Mouse (Mus musculus): ENCODE data around the gene Lemd2.
"Not testable (repeated sequence)": the region's sequence is repeated elsewhere in the genome, so short reads cannot be mapped to it uniquely, and the experiment has no call there.

Lemd2 gene

GRCm38 (mm10) chr17:27204075-27204909 is at the start of gene Lemd2:
Gene Lemd2, minus strand, starts transcription at chr17:27204469.
- DNase-seq (ENCODE audit: low spot score) = peak; percentile 97

- DNase-seq (ENCODE audit: low spot score) = no peak
Observed at GRCm38 (mm10) chr17:27251150-27251549, 46.9 kb upstream of the Lemd2 start.

DNA sequence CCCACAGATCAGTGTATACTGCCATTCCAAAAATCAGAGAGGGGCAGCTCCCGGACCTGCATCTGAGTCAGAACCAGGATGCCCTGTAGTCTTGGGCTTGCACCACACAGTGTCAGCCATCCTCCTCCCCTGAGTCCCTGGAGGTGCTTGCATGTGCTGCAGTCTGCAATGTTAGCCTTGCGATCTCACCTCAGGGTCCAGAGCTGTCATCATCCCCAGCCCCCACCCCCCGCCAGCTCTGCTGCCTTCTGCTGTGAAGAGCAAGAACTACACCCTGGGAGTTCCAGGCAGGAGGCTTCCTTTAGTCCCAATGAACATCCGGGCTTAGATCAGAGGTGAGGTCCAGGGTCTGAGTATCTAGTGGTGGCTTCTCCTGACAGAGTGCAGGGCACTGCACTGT is 46.2 kb upstream of the Lemd2 start:
- DNase-seq (ENCODE audit: low spot score) = no peak

DNA sequence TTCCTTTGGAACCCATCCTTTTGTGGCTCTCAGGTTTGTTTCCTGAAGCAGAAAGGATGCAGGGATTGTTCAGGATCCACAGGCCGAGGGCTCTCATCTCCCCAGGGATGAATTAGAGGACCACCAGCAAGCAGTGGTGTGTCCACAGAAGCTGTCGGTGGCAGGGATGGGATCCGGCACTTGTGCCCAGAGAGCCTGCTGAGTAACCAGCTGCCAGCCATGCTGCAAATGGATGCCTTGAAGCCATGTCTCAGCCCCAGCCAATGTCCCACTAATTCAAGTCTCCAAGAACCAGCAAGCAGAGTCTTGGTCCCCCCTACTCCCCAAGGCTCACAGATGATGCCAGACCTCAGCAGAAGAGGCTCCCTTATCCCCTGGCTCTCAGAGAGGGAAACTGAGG is 44.8 kb upstream of the Lemd2 start:
- DNase-seq (ENCODE audit: low spot score) = no peak

- no peak for DNase-seq (ENCODE audit: low spot score)
Observed at GRCm38 (mm10) chr17:27247680-27248386, 43.6 kb upstream of the Lemd2 start.

DNA sequence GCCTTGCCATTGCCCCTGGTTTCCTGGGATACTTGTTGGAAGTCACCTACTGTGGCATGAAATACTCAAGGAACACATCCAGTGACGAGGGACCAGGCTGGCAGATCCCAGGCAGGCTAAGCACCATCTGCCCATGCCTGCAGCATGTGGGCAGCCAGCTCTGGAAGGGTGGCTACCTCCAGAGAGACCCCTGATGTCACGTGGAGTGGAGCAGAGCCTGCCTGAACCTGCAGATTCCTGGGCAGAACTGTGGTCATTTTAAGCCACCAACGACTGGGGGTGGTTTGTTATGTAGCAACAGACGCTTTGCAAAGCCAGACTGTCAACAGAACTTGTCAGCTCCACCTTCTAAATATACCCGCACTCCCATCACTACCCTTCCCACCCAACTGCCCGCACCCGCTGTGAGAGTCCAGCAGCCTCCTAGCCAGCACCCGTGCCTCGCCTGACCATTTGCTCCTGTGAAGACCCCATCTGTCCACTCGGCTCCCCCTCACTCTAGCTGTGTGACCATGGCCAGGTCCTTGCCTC is 41.6 kb upstream of the Lemd2 start:
- DNase-seq (ENCODE audit: low spot score) = no peak

DNA sequence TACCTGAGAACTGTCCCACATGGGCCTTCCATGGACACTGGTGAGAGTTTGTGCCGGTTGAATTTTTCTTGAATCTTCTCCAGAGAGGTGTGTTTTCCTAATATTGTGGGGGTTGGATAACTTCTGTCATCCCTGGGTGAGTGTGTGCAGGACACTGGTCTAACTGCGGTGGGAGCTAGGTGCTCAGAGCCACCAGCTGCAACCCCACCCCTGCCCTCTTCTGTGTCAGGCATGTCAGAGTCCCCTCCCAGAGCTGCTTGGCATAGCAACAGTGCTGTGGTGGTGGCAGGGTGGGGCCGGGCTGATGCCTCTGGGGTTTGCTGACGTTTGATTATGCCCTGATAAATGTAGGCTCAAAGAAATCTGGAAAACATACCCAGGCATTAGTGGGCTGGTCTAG is 40.6 kb upstream of the Lemd2 start:
- DNase-seq (ENCODE audit: low spot score) = no peak

DNA sequence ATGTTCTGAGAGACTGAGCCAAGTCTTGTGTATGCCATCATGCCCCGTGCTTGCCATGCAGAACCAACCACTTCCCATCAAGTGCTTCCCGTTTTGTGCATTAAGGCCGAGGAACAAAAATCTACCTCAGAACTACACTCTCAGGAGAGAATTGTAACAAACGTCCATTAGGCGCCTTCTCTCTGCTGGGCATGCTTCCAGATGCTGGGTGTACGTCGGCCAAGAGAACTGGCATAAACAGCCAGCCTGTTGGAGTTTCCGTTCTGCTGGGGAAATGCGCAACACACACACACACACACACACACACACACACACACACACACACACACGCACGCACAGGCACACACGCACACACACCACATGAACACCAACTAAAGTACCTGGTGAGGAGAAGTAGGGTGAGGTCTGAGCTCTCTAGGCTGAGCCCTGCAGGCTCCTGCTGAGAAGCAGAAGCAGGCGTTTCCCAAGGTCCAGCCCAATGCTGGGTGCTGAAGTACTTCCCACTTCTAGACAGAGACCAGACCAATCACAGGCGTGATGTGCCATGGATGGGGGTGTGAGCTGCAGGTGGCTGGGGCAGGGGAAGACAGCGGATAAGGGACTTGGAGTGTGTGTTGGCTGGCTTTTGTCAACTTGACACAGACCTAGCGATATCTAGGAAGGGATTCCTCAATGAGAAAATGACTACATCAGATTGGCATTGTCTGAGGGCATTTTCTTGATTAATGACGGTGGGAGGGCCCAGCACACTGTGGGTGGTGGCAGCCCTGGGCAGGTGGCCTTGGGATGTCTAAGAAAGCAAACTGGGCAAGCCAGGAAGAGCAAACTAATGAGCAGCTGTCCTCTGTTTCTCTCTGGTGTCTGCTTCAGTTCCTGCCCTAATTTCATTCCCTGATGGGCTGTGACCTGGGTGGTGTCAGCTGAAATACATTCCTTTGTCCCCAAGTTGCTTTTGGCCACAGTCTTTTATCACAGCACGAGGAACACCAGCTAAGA is 38.2 kb upstream of the Lemd2 start:
- DNase-seq (ENCODE audit: low spot score) = peak; percentile 43

DNA sequence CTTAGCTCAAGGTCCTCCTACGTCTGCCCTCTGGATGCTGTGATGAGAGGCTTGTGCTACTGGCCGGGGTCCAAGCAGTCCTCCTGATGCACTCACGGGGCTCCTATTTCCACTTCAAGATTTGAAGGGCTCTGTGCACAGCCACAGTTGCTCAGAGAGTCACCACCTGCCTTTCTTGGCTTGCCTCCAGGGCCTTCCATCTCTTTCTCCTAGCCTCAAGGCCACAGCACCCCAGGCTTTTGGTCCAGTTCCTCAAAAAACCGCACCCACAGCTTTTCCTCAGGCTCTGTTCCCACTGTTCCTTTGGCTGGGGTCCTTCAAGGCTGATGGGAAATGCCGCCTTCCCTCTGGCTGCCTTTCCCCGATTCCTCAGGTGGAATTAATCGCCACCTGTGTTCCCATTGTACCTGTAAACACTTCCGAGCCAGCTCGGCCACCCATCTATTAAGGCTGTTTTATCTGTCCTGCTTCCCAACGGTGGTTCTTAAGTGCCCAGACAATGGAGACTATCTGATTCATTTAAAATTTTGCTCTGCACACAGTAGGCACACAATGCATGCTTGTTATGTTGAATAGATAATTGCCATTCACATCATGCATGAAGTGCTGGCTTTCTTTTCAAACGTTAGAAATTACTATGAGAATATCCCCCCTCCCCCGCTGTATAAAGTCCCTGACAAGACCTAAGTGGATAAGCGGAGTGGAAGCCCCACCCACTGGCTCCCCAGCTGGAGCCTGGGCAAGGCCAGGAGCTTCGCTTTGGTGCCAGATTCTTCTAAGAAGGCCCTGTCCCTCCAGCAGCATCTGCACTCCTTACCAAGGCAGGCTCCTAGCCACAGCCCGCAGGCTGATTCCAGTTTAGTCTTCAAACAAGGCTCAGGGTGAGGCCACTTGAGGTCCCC is 36.5 kb upstream of the Lemd2 start:
- DNase-seq (ENCODE audit: low spot score) = no peak

GRCm38 (mm10) chr17:27239941-27240340 is 35.7 kb upstream of the Lemd2 start:
- no peak for DNase-seq (ENCODE audit: low spot score)

GRCm38 (mm10) chr17:27238637-27239036 is 34.4 kb upstream of the Lemd2 start:
- no peak for DNase-seq (ENCODE audit: low spot score)

DNA sequence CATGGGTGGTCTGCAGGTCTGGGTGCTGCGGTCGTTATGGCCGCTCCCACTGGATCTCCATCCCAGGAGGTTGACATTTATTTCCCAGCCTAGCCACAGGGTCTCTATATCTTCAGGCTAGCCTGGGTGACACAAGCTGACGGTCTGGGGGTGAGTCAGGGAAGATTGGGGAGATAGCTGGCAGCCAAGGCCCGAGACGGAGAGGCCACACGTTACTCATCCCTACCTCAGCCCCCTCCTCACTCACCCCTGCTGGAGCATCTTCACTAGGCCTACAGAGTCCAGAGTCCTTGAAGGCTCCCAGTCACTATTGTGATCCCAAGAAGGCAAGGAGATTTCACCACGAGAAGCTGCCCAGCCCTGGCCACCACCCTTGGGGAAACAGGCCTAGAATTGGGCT is 33.5 kb upstream of the Lemd2 start:
- no peak for DNase-seq (ENCODE audit: low spot score)

DNA sequence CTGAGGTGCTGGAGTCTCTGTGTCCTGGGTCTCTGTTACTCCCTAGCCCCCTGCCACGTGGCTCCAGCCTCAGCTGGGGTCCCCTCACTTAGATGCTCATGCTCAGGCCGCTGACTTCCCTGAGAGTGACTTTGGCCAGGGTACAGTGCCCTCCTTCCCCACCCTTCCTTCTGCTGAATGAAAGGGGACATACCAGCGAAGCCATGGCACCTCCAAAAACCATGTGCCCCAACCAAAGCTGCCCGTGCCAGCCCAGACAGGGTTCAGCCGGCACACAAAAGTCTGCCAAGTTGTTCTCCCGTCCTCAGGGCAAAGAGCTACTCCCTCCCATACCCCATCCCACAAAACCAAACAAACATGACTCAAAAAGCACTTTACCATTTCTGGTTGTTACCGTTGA is 29.0 kb upstream of the Lemd2 start:
- DNase-seq (ENCODE audit: low spot score) = no peak

DNA sequence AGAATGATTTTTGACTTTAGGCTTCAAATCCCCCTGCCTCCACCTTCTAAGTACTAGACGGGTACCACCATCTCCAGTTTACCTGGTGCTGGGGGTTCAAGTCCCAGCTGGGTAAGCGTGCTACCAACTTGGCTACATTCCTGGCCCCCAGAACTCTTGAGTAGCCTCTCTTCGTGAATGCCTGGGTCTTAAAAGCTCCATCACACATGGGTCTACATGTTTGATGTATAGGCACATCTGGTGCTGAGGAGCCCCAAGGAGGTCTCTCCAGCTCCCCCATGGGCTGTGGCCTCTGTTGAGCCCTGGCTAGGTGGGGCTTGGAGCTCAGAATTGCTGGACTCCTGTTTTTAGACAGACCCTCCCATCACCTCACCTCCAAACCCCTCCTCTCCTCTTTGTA is 27.9 kb upstream of the Lemd2 start:
- DNase-seq (ENCODE audit: low spot score) = no peak

- DNase-seq (ENCODE audit: low spot score) = not testable (repeated sequence)
Observed at GRCm38 (mm10) chr17:27231586-27231985, 27.3 kb upstream of the Lemd2 start.

GRCm38 (mm10) chr17:27231146-27231503 is 26.9 kb upstream of the Lemd2 start:
- no peak for DNase-seq (ENCODE audit: low spot score)

DNA sequence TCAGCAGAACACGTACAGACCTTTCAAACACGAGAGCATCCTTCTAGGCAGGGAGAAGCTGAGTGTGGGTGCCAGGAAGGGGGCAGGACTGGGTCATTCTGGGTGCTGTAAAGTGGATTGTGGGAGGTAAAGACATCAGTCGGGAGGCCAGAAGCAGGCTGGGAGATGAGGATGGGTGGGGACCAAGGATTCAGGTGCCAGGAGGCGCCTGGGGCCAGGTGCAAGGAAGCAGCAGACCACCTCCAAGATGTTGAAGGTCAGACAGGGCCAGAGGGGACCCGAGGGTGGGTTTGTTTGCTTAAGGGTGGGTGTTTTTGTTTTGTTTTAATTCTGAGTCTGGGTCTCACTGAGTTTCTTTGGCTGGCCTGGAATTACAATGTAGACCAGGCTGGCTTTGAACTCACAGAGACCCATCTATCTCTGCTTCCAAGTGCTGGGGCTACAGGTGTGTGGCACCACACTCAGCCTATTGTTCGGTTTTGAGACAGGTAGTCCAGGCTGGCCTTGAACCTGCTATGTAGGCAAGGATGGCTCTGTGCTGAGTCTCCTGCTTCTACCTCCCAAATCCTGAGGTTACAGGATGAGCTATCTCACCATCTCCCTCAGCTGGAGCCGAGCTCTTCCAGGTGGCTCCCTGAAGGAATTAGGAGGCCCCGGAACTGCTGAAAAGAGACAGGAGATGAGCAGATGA is 26.3 kb upstream of the Lemd2 start:
- DNase-seq (ENCODE audit: low spot score) = no peak

GRCm38 (mm10) chr17:27229710-27230454 is 25.6 kb upstream of the Lemd2 start:
- no peak for DNase-seq (ENCODE audit: low spot score)

DNA sequence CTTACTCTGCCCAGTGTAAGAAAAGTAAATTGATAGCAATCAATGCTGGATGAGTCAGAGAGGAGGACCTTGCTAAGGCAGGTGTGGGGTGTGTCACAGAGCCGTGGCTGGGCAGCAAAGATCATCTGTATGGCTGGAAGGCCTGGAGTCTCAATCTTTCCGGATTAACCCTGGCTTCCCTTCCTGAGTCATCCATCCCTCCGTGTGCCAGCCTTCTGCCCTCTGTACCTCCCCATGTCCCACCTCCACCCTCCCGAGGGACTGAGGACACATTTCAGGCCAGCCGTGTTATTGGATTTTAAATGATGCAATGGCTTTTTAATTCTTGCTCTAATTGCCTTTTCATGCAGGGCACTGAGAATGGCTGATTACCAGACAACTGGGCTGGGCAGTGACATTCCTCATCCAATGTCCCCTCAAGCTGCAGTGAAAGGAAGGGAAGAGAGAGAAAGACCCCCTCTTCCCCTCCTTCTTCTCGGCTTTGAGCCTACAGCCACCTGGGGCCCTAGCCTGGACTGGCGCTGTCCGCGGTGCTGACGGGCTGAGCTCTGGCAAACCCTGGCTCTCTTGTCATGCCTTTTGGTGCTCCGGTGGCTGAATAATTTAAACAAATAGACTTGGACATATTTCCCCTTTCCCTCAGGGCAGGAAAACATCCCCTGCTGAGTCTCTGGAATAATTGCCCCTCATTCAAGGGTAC is 24.1 kb upstream of the Lemd2 start:
- DNase-seq (ENCODE audit: low spot score) = peak; percentile 86
